Mouse (Mus musculus): ENCODE data around the gene Gm20815. TPM values are rescaled to one million over a fixed set of nuclear protein-coding genes. Genes with fewer than 3 reads are reported as not detected.
"Not testable (repeated sequence)": the region's sequence is repeated elsewhere in the genome, so short reads cannot be mapped to it uniquely, and the experiment has no call there.

The Gm20815 gene
- not detected in 2 replicates for polyA plus RNA-seq (2015; fragmentation: Nextera tagmentation; extraction: Ambion mirVana)

DNA sequence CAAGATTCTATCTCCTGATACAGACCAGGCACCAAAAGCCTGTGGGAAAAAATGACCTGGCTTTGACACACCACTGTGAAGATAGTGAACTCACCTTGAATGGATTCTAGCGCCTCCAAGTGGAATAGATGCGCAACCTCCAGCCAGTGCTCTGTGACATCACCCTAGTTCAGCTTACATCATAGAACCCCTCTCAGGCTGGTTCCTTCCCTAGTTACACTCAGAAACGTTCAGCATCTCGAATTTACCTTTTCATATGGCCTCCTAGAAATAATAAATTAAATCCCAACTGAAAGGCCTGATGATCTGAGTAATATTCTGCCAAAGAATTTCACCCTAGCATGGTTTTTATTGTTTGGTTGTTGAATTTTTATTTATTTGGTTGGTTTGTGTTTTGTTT lies at the start of gene Gm20815:
Gm20815 (minus strand) TSS at position 101 of the 400 bp plus-strand sequence.
- H3K36me3 ChIP-seq (ENCODE audit: control insufficient read depth, insufficient read depth, low read length); H3K9ac ChIP-seq (ENCODE audit: low read length); H3K4me1 ChIP-seq (ENCODE audit: control insufficient read depth, insufficient read depth, low read length); H3K27me3 ChIP-seq (ENCODE audit: control insufficient read depth, insufficient read depth, low read length); ATAC-seq (ENCODE audit: insufficient read depth, low FRiP score); H3K27ac ChIP-seq (ENCODE audit: low read length); H3K4me2 ChIP-seq (ENCODE audit: low read depth, low read length); H3K4me3 ChIP-seq (replicated peaks; ENCODE audit: low read length); H3K9me3 ChIP-seq (replicated peaks; ENCODE audit: control insufficient read depth, low read length): not testable (repeated sequence)
- WGBS: no CpG with 5 or more reads among the region's 4 CpGs

Measured in stomach, embryonic 16.5 days (tissue).